Mouse (Mus musculus): ENCODE measurements around the gene Gng12. TPM values are rescaled to one million over a fixed set of nuclear protein-coding genes. Genes with fewer than 3 reads are reported as not detected.
"Not testable (repeated sequence)": the region's sequence is repeated elsewhere in the genome, so short reads cannot be mapped to it uniquely, and the experiment has no call there.

Gene Gng12
- polyA plus RNA-seq, 1 experiment from 2014 or later: 34.7 TPM

DNA sequence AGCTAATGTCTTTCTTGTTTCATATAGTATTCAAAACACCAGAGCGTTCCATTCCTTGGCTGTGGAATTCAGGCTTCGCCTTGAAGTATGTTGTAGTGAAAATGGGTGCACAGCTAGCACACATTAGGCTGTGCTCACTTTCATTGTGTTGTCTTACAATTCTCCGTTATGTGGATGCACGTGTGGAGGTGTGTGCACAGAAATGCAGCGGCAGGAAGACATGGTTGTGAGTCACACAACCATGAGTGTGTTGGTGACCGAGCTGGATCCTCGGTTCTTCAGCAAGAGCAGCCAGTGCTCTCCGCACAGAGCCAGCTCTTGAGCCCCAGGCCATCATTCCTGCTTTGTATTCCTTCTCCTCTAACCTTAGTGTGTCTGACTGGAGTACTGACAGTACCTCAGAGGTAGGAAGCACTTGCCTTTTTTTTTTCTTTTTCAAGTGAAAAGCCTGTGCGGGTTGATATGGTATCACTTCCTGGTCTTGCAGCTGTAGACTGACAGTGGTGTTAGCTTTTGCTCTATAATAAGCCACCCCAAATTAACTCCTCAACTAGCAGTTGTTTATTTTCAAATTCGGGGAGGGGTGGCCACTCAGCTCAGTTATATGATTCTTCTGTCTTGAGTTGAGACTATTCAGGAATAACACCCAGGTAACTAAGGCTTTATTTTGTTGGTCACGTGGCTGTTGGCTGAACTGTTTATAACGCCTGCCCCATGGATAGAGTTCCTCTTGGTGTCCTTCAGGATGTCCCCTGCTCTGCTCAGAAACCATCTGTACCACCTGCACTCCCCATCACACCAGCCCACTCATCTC is 48.2 kb downstream of the Gng12 start:
- Histone ChIP-seq H3K4me3 (no peak overlapping the region), H3K36me3 (no peaks in the 10 kb centered on the region), H3K9ac (replicated peaks) (no peak overlapping the region), H3K27me3 (no peaks in the 10 kb centered on the region), H3K9me3 (no peaks in the 10 kb centered on the region), H3K4me2 (replicated peaks) (no peak overlapping the region), H3K27ac (replicated peaks) (no peak overlapping the region), H3K4me1 (peaks cover 22% of the 10 kb centered on the region)
- 0 out of 2 replicates have a peak, but pooled peaks have one; percentile 2 for ATAC-seq (ENCODE audit: low FRiP score, low read depth)
- WGBS: 85% methylated on average over 12 of the region's 12 CpGs

DNA sequence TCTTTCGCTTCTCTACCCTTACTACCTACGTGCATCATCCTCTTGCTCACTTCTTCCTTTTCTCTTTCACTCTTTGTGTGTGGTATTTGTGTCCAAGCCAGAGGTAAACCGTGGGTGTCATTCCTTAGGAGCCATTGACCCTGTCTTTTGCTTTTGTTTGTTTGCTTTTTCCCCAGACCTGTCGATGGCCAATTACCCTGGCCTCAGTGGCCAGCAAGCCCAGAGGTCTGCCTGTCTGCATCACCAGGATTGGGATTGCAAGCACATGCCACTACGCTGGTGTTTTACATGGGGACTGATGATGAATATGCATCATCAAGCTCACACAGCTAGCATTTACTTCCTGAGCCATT is 48.8 kb downstream of the Gng12 start:
- ATAC-seq (ENCODE audit: low FRiP score, low read depth): no peak
- 70% methylated on average over 5 of the region's 5 CpGs for WGBS
- Histone ChIP-seq H3K9me3 (no peaks in the 10 kb centered on the region), H3K27me3 (no peaks in the 10 kb centered on the region), H3K9ac (replicated peaks) (no peak overlapping the region), H3K27ac (replicated peaks) (no peak overlapping the region), H3K4me2 (replicated peaks) (no peak overlapping the region), H3K36me3 (no peaks in the 10 kb centered on the region), H3K4me1 (peaks cover 22% of the 10 kb centered on the region), H3K4me3 (no peak overlapping the region)

DNA sequence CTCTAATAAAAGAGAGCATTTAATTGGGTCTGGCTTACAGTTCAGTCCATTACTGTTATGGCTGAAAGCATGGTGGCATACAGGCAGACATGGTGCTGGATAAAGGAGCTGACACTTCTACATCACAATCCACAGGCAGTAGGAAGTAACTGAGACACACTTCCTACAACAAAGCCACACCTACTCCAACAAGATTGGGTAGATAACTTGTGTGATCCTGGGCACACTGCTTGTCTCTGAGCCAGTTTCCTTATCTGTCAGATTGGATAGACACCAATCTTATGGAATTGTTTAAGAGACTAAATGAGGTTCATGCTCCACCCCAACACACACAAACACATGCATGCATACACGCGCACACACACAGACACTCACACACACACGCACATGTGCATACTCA is 51.9 kb downstream of the Gng12 start:
- H3K27ac ChIP-seq (replicated peaks): no peak overlapping the region
- no peaks in the 10 kb centered on the region for H3K27me3 ChIP-seq
- no peak for ATAC-seq (ENCODE audit: low FRiP score, low read depth)
- no peak overlapping the region for H3K4me2 ChIP-seq (replicated peaks)
- H3K4me3 ChIP-seq: no peak overlapping the region
- H3K9me3 ChIP-seq: no peaks in the 10 kb centered on the region
- H3K4me1 ChIP-seq: peaks cover 20% of the 10 kb centered on the region
- WGBS: 91% methylated on average over 3 of the region's 3 CpGs
- H3K36me3 ChIP-seq: no peaks in the 10 kb centered on the region
- H3K9ac ChIP-seq (replicated peaks): no peak overlapping the region

DNA sequence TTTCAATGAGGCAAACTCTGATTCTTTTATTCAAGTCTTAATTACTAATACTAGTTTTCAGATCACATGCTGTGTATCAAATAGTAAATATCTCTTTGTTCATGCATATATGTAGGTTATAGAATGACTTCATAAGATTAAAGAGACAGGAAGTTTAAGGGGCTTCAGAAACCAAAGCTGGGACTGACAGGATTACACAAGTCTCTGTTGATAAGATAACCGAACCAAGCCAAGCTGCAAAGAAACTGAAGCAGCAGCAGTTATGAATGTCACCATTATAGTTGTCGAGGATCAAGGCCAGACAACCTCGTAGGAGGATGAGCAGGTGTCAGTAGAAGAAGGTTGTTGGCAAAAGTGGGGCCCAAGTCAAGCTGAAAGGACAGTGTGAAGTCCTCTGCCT is 52.7 kb downstream of the Gng12 start:
- Histone ChIP-seq H3K27ac (replicated peaks) (no peak overlapping the region), H3K4me2 (replicated peaks) (no peak overlapping the region), H3K4me1 (peaks cover 15% of the 10 kb centered on the region), H3K27me3 (no peaks in the 10 kb centered on the region), H3K4me3 (no peak overlapping the region), H3K9me3 (no peaks in the 10 kb centered on the region), H3K9ac (replicated peaks) (no peak overlapping the region), H3K36me3 (no peaks in the 10 kb centered on the region)
- 87% methylated on average over 3 of the region's 3 CpGs for WGBS
- ATAC-seq (ENCODE audit: low FRiP score, low read depth): no peak

DNA sequence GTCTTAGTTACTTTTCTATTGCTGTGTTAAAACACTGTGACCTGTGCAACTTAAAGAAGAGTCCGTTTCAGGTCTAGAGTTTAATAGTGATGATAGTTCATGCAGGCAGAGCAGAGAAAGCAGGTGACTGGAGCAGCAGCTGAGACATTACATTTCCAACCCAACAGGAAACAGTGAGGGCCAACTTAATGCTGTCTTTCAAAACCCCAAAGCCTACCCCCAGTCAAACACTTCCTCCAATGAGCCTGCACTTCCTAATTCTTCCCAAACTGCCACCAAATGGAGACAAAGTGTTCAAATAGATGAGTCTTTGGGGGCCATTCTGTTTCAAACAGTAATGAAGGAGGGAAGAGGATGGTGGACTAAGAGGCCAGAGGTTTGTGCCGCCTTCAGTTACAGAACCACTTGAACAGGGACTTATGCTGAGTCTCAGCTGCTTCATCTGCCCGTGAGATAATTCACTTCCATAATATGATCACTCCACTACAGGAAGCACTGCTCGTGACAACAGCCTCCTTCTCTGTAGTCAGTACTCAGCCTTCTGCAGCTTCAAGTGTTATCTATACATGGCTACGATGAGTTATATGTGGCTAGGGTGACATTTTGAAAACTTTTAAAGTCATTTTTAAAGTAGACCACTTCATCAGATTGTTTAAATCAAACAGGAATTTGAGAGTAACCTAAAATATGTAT is 55.7 kb downstream of the Gng12 start:
- Histone ChIP-seq H3K4me3 (no peak overlapping the region), H3K27me3 (no peaks in the 10 kb centered on the region), H3K9ac (replicated peaks) (no peak overlapping the region), H3K4me1 (no peaks in the 10 kb centered on the region), H3K36me3 (no peaks in the 10 kb centered on the region), H3K9me3 (no peaks in the 10 kb centered on the region), H3K4me2 (replicated peaks) (no peak overlapping the region), H3K27ac (replicated peaks) (no peak overlapping the region)
- no peak for ATAC-seq (ENCODE audit: low FRiP score, low read depth)
- 87% methylated on average over 5 of the region's 5 CpGs for WGBS

DNA sequence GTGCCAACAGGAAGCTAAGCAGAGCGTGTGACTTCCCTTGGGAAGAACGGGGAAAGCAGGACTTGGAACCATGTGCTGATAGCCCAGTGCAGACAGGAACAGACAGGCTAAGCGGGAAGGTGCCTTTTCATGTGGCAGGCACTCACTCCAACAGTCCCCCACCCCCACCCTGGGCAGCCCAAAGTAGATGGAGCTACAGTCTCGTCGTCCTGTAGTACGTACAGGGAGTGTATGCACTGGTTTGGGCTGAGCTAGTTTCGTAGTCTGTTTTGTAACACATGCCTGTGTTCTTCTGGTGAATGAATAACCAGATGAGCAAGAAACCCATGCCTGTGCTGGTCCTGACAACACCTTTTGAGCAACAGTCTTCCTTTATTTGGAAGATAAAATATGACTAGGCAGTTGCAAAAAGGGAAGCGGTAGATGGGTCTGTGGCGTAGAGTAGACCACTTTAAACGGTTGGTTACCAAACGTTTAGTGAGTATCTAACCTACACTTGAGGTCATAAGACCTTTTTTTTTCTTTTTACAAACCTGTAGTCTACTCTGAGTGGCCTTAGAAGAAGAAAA is 57.8 kb downstream of the Gng12 start:
- no peaks in the 10 kb centered on the region for H3K9me3 ChIP-seq
- H3K9ac ChIP-seq (replicated peaks): no peak overlapping the region
- no peaks in the 10 kb centered on the region for H3K4me1 ChIP-seq
- H3K4me2 ChIP-seq (replicated peaks): no peak overlapping the region
- no peak overlapping the region for H3K4me3 ChIP-seq
- peak; percentile 49; the same call in 1 of the 2 replicates for ATAC-seq (ENCODE audit: low FRiP score, low read depth)
- no peaks in the 10 kb centered on the region for H3K36me3 ChIP-seq
- H3K27ac ChIP-seq (replicated peaks): no peak overlapping the region
- H3K27me3 ChIP-seq: no peaks in the 10 kb centered on the region
- WGBS: 89% methylated on average over 11 of the region's 11 CpGs

DNA sequence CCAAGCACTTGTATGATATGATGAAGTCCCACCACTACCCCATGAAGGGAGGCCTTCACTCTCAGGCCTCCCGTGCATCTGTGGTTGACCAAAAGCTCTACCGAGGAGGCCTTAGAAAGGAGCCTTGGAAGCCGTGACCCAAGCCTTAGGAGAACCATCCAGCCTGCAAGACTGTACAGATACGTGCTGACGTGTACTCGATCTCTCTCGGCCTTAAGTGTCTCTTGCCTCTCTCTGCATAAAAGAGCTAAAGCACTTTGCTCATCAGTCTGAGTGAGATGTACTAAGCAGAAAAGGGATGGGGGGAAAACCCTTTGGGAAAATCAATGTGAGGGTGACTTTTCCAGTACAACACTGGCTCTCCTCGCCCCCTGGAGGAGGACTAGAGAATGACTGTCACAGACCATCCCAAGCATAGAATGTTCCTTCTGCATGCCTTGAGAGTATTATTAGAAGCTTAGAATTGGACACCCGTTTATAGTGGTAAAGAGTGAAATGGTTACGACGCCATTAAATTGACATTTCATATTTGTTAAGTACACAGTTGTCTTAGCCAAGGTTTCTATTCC is 59.0 kb downstream of the Gng12 start:
- no peaks in the 10 kb centered on the region for H3K9me3 ChIP-seq
- H3K9ac ChIP-seq (replicated peaks): no peak overlapping the region
- no peak overlapping the region for H3K4me2 ChIP-seq (replicated peaks)
- no peaks in the 10 kb centered on the region for H3K36me3 ChIP-seq
- H3K27me3 ChIP-seq: no peaks in the 10 kb centered on the region
- no peak overlapping the region for H3K4me3 ChIP-seq
- ATAC-seq (ENCODE audit: low FRiP score, low read depth): no peak
- H3K27ac ChIP-seq (replicated peaks): no peak overlapping the region
- WGBS: 82% methylated on average over 11 of the region's 11 CpGs
- H3K4me1 ChIP-seq: no peaks in the 10 kb centered on the region

DNA sequence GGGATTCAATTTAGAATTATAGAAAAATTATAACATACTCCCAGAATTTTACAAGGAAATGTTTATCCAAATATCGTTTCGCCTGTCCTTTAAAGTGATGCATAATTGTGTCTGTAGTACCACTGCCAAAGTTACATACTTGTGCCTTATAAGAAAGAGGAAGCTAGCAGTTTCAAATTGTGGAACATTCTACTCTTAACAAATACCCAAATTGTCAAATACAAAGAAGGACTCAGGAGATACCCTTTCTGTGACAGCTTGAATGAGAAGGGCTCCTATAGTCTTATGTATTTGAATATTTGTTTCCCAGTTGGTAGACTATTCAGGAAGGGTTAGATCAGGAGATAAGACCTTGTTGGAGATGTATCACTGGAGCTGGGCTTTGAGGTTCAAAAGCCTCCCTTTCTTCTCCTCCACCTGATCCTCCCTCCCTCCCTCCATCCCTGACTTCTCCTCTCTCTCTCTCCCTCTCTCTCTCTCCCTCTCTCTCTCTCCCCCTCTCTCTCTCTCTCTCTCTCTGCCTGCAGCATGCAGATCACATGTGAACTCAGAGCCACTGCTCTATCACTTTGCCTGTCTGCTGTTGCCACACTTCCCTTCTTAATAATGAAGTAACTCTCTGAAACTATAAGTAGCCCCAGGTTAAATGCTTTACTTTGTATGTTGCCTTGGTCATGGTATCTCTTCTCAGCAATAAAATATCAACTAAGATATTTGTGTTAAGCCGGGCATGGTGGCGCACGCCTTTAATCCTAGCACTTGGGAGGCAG is 62.5 kb downstream of the Gng12 start:
- Histone ChIP-seq H3K36me3 (no peaks in the 10 kb centered on the region), H3K27me3 (no peaks in the 10 kb centered on the region), H3K4me3 (no peak overlapping the region), H3K27ac (replicated peaks) (no peak overlapping the region), H3K9me3 (no peaks in the 10 kb centered on the region), H3K9ac (replicated peaks) (no peak overlapping the region), H3K4me2 (replicated peaks) (no peak overlapping the region), H3K4me1 (no peaks in the 10 kb centered on the region)
- WGBS: 96% methylated on average over 5 of the region's 5 CpGs
- ATAC-seq (ENCODE audit: low FRiP score, low read depth): no peak

DNA sequence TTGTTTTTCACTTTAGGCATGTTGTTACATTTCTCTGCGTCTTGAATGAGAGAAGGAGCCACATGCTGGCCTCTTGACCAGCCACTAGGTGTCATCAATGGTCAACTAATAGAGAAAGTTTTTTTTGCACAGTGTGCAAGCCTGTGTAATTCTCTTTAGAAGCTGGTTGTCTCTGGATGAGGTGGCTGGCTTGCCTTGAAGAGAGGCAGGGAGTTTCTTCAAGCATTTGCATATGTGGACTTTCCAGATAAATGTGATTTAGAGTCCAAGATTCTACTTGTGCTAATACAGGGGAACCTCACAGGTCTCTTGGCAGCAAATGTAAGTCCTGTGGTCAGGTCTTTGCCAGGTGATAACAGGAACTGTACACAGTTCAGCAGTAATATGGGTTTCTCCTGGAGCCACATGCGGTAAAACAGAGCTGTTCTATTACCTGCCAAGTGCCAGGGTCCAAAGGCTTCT is 66.4 kb downstream of the Gng12 start:
- no peak overlapping the region for H3K9ac ChIP-seq (replicated peaks)
- ATAC-seq (ENCODE audit: low FRiP score, low read depth): peak; percentile 78
- no peak overlapping the region for H3K4me2 ChIP-seq (replicated peaks)
- H3K4me3 ChIP-seq: no peak overlapping the region
- peaks cover 8% of the 10 kb centered on the region for H3K4me1 ChIP-seq
- H3K9me3 ChIP-seq: no peaks in the 10 kb centered on the region
- 46% methylated on average over 2 of the region's 2 CpGs for WGBS
- peaks cover 21% of the 10 kb centered on the region for H3K27me3 ChIP-seq
- H3K36me3 ChIP-seq: no peaks in the 10 kb centered on the region
- no peak overlapping the region for H3K27ac ChIP-seq (replicated peaks)

DNA sequence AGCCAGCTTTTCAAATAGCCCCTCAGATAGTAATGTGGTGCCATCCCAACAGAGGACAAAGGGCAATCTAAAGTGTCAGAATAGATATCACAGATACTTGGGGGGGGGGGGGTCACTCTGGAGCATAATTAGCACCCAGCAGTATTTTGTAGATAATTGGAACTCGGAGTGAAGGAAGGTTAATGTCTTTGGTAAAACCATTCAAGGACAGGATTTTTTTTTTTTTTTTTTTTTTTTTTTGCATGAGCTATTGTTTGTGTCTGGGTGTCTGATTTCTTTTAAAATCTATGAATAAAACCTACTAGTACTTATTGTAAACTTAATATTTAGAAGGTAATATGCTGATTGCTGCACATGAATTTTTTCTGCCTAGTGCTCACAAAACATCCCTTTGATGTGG is 66.9 kb downstream of the Gng12 start:
- Histone ChIP-seq H3K4me1 (peaks cover 8% of the 10 kb centered on the region), H3K9ac (replicated peaks) (no peak overlapping the region), H3K36me3 (no peaks in the 10 kb centered on the region), H3K9me3 (no peaks in the 10 kb centered on the region), H3K4me3 (no peak overlapping the region), H3K27ac (replicated peaks) (no peak overlapping the region), H3K27me3 (peaks cover 25% of the 10 kb centered on the region), H3K4me2 (replicated peaks) (no peak overlapping the region)
- WGBS: 75% methylated on average over 1 of the region's 1 CpGs
- ATAC-seq (ENCODE audit: low FRiP score, low read depth): 0 out of 2 replicates have a peak, but pooled peaks have one; percentile 28

DNA sequence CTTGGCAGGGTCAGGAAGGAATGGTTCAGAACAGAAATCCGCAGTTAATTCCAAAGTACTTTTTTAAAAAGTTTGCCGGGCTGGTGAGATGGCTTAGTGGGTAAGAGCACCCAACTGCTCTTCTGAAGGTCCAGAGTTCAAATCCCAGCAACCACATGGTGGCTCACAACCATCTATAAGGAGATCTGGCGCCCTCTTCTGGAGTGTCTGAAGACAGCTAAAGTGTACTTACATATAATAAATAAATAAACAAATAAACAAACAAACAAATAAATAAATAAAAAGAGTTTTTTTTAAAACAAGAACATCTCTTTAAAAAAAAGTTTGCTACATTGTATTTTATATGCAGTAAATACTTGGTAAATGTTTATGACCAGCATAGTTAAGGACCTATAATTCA is 67.5 kb downstream of the Gng12 start:
- not testable (repeated sequence) for H3K4me3 ChIP-seq; H3K9ac ChIP-seq (replicated peaks); ATAC-seq (ENCODE audit: low FRiP score, low read depth); H3K9me3 ChIP-seq; H3K36me3 ChIP-seq; H3K4me1 ChIP-seq; H3K4me2 ChIP-seq (replicated peaks); H3K27ac ChIP-seq (replicated peaks)
- H3K27me3 ChIP-seq: peaks cover 28% of the 10 kb centered on the region
- WGBS: 83% methylated on average over 3 of the region's 3 CpGs

All from midbrain, embryonic 12.5 days (tissue).